Mouse (Mus musculus) embryonic facial prominence, embryonic 14.5 days (tissue): ENCODE results near the gene Serac1. TPM values are rescaled to one million over a fixed set of nuclear protein-coding genes. Genes with fewer than 3 reads are reported as not detected.

Experiments
- ATAC-seq: fragments of 200-750 bp; cut with Nextera tagmentation; 2 replicates; pipeline ENCODE4 v1.8.0; 2017; ENCODE audit warnings: low read depth, moderate number of reproducible peaks, moderate TSS enrichment
- DNase-seq: peaks from one replicate; pipeline ENCODE4 v3.0.0-alpha.2; 2015; ENCODE audit warnings: low spot score
- H3K27ac ChIP-seq: fragments of 300-500 bp; sonication (generic); replicated peaks from 2 replicates; pipeline ENCODE4 v1.5.1; 2014; ENCODE audit warnings: low read depth, mild to moderate bottlenecking, low read length, moderate library complexity
- H3K27me3 ChIP-seq: fragments of 300-500 bp; sonication (generic); replicated peaks from 2 replicates; pipeline ENCODE4 v1.6.1; 2014; ENCODE audit warnings: low read length; ENCODE audit not compliant: control insufficient read depth, insufficient read depth
- H3K36me3 ChIP-seq: fragments of 300-500 bp; sonication (generic); 2 replicates; pipeline ENCODE4 v1.6.1; 2014; ENCODE audit warnings: low read length, mixed read lengths; ENCODE audit not compliant: control insufficient read depth, insufficient read depth
- H3K4me1 ChIP-seq: fragments of 300-500 bp; sonication (generic); 2 replicates; pipeline ENCODE4 v1.6.1; 2014; ENCODE audit warnings: antibody characterized with exemption, low read length; ENCODE audit not compliant: control insufficient read depth, insufficient read depth
- H3K4me2 ChIP-seq: fragments of 300-500 bp; sonication (generic); 2 replicates; pipeline ENCODE4 v1.6.1; 2014; ENCODE audit warnings: low read depth, mild to moderate bottlenecking, low read length, moderate library complexity, mixed read lengths
- H3K4me3 ChIP-seq: fragments of 300-500 bp; sonication (generic); 2 replicates; pipeline ENCODE4 v1.5.1; 2014; ENCODE audit warnings: low read depth, mild to moderate bottlenecking, low read length
- H3K9ac ChIP-seq: fragments of 300-500 bp; sonication (generic); 2 replicates; pipeline ENCODE4 v1.6.1; 2014; ENCODE audit warnings: low read depth, mild to moderate bottlenecking, low read length, moderate library complexity, mixed read lengths
- H3K9me3 ChIP-seq: fragments of 300-500 bp; sonication (generic); 2 replicates; pipeline ENCODE4 v1.6.1; 2016; ENCODE audit warnings: low read length; ENCODE audit not compliant: control insufficient read depth
- WGBS: fragments of 180-500 bp; shearing (Covaris S2); extraction: QIAGEN DNeasy Blood & Tissue Kit; methylation state at CpG from one replicate; pipeline ENCODE4 v1.1.7; 2014; 5-methylcytosine and 5-hydroxymethylcytosine counted together
- polyA plus RNA-seq: library from polyadenylated mRNA; unstranded; fragments of >200 nt; fragmentation: Nextera tagmentation; extraction: Ambion mirVana; gene quantifications from 2 replicates; pipeline ENCODE4 v1.2.1, GENCODE M21; 2014

The Serac1 gene
- polyA plus RNA-seq, 1 experiment from 2014 or later = 5.8 TPM

- Histone ChIP-seq H3K9ac (no peak overlapping the region), H3K27me3 (no peaks in the 10 kb centered on the region), H3K4me1 (no peaks in the 10 kb centered on the region), H3K27ac (no peak overlapping the region), H3K9me3 (no peaks in the 10 kb centered on the region), H3K4me2 (no peak overlapping the region), H3K36me3 (0 out of 2 replicates have a peak, but pooled peaks cover under 1% of the 10 kb centered on the region), H3K4me3 (no peak overlapping the region)
- ATAC-seq (no peak), DNase-seq (no peak)
- whole genome bisulfite sequencing = 73% methylated on average over 4 of the region's 4 CpGs
Measured at GRCm38 (mm10) chr17:6018348-6018747, 61.2 kb downstream of the Serac1 start.

DNA sequence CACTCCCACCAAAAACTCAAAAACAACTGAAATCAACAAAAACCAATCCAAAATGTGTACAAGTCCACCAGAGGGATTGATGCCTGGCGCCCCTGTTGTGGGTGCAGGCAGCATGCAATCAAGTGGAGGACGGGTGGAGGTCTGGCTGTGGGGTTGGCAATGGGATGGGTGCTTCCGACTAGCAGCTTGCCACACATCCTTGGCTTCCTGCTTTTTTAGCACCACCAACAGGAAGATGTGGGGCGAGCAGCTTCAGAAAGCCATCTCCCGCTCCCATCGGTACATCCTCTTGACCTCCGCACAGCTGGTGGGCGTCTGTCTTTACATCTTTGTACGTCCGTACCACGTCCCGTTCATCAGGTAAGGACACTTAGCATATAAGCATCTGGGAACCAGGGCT is 62.3 kb downstream of the Serac1 start:
- Histone ChIP-seq H3K36me3 (no peaks in the 10 kb centered on the region), H3K4me3 (no peak overlapping the region), H3K4me2 (no peak overlapping the region), H3K9me3 (no peaks in the 10 kb centered on the region), H3K9ac (no peak overlapping the region), H3K4me1 (no peaks in the 10 kb centered on the region), H3K27ac (no peak overlapping the region), H3K27me3 (no peaks in the 10 kb centered on the region)
- DNase-seq (no peak), ATAC-seq (no peak)
- WGBS = 44% methylated on average over 11 of the region's 12 CpGs

DNA sequence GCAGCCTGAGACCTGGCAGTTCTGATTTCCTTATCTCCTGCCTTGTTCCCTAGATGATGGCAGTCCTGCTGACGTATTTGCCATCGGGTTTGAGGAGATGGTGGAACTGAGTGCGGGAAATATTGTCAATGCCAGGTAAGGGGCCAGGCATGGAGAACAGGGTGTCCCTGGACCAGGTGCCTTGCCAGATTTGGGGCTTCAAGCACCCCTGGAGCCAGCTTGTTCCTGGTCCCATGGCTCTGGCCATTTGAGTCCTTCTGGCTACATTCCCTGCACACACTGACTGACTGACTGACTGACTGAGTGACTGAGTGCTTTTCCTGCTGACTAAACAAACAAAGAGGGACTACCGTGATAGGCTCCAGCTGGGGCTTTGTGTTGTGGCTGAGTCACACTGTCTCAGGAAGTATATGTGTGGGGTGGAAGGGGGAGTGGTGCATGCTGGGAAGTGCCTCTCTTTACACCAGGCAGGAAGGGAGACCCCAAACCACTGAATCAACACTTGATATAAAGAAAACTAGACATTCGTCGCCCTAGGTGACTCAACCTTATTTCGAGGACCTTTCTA is 63.2 kb downstream of the Serac1 start:
- H3K9ac ChIP-seq = no peak overlapping the region
- no peaks in the 10 kb centered on the region for H3K36me3 ChIP-seq
- H3K27me3 ChIP-seq = no peaks in the 10 kb centered on the region
- H3K4me2 ChIP-seq = no peak overlapping the region
- no peak for ATAC-seq
- H3K4me1 ChIP-seq = no peaks in the 10 kb centered on the region
- no peak overlapping the region for H3K4me3 ChIP-seq
- H3K27ac ChIP-seq = no peak overlapping the region
- 75% methylated on average over 7 of the region's 7 CpGs for WGBS
- no peaks in the 10 kb centered on the region for H3K9me3 ChIP-seq
- DNase-seq = peak; percentile 49

DNA sequence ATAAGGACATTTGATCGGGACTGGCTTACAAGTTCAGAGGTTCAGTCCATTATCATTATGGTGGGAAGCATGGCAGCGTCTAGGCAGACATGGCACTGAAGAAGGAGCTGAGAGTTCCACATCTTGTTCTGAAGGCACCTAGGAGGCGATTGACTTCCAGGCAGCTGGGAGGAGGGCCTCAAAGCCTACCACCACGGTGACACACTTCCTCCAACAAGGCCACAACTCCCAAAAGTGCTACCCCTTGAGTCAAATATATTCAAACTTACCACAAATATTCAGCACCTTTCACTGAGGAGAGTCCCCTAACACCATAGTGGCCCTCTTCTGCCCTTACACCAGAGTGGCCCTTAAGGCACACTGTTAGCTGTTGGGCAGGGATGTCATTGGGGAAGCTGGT is 64.6 kb downstream of the Serac1 start:
- ATAC-seq (no peak), DNase-seq (no peak)
- H3K4me3 ChIP-seq = no peak overlapping the region
- no peaks in the 10 kb centered on the region for H3K4me1 ChIP-seq
- H3K9me3 ChIP-seq = no peaks in the 10 kb centered on the region
- 0 out of 2 replicates have a peak, but pooled peaks cover 5% of the 10 kb centered on the region for H3K36me3 ChIP-seq
- 84% methylated on average over 4 of the region's 4 CpGs for WGBS
- no peak overlapping the region for H3K27ac ChIP-seq
- no peaks in the 10 kb centered on the region for H3K27me3 ChIP-seq
- no peak overlapping the region for H3K4me2 ChIP-seq
- H3K9ac ChIP-seq = no peak overlapping the region

DNA sequence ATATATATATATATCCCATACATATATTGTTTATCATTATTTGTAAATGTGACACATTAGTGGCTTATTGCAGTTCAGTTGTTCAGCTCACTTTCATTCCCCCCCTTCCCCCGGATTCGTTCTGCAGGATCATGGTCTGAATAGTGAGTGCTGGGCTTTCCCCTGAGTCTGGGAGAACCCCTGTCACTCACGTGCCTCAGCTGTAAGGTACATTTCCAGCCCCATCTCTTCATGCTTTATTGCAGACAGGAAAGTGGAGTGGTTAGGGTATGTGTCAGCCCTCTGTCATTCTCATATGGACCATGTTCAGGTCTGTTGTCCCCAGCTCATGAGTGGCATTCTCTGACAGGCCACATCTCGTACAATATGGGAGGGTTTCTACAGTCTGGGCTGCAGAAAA is 66.5 kb downstream of the Serac1 start:
- Histone ChIP-seq H3K27ac (no peak overlapping the region), H3K36me3 (0 out of 2 replicates have a peak, but pooled peaks cover 5% of the 10 kb centered on the region), H3K4me1 (no peaks in the 10 kb centered on the region; the same call in 1 of the 2 replicates), H3K27me3 (no peaks in the 10 kb centered on the region), H3K9me3 (no peaks in the 10 kb centered on the region), H3K9ac (no peak overlapping the region), H3K4me2 (no peak overlapping the region), H3K4me3 (no peak overlapping the region)
- DNase-seq (no peak), ATAC-seq (no peak)
- 74% methylated on average over 4 of the region's 4 CpGs for WGBS

- ATAC-seq (no peak), DNase-seq (no peak)
- Histone ChIP-seq H3K9me3 (no peaks in the 10 kb centered on the region), H3K4me1 (peaks cover 18% of the 10 kb centered on the region), H3K4me3 (no peak overlapping the region), H3K36me3 (0 out of 2 replicates have a peak, but pooled peaks cover 5% of the 10 kb centered on the region), H3K27ac (no peak overlapping the region), H3K27me3 (no peaks in the 10 kb centered on the region), H3K9ac (no peak overlapping the region), H3K4me2 (no peak overlapping the region)
- WGBS = 89% methylated on average over 4 of the region's 4 CpGs
Measured at GRCm38 (mm10) chr17:6009606-6010005, 69.9 kb downstream of the Serac1 start.

DNA sequence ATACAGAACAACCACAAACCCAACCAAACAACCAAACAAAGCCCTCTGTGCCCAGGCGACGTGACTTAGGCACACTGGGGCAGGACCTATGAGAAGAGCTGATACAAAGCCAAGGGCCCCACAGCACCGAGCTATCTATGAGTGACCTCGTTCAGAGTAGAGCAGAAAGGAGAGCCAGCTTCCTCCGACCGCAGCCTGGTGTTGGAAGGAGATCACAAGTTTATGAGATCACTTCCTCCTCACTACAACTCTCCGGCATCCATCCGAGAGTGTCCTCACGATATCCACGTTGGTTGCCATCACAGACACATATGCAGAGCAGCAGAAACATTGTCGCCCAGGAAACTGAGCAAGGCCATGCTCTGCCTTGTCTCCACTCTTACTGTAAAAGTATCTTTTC is 71.0 kb downstream of the Serac1 start:
- H3K27ac ChIP-seq = no peak overlapping the region

GRCm38 (mm10) chr17:6007902-6008301 is 71.6 kb downstream of the Serac1 start:
- no peaks in the 10 kb centered on the region for H3K27me3 ChIP-seq
- no peak overlapping the region for H3K9ac ChIP-seq
- H3K36me3 ChIP-seq = 0 out of 2 replicates have a peak, but pooled peaks cover 5% of the 10 kb centered on the region
- no peaks in the 10 kb centered on the region for H3K9me3 ChIP-seq
- 79% methylated on average over 9 of the region's 9 CpGs for WGBS
- no peak overlapping the region for H3K4me3 ChIP-seq
- H3K4me1 ChIP-seq = peaks cover 18% of the 10 kb centered on the region
- ATAC-seq (no peak), DNase-seq (no peak)
- no peak overlapping the region for H3K4me2 ChIP-seq
- H3K27ac ChIP-seq = no peak overlapping the region

More for the DNA sequence above, 71.0 kb downstream of the Serac1 start:
- 80% methylated on average over 11 of the region's 11 CpGs for WGBS
- no peak overlapping the region for H3K4me3 ChIP-seq
- H3K4me1 ChIP-seq = peaks cover 18% of the 10 kb centered on the region
- no peaks in the 10 kb centered on the region for H3K9me3 ChIP-seq
- ATAC-seq (no peak), DNase-seq (no peak)
- H3K4me2 ChIP-seq = no peak overlapping the region
- no peak overlapping the region for H3K9ac ChIP-seq
- 0 out of 2 replicates have a peak, but pooled peaks cover 5% of the 10 kb centered on the region for H3K36me3 ChIP-seq
- H3K27me3 ChIP-seq = no peaks in the 10 kb centered on the region

GRCm38 (mm10) chr17:6007101-6007780 is 72.3 kb downstream of the Serac1 start:
- no peak overlapping the region for H3K9ac ChIP-seq
- H3K4me3 ChIP-seq = no peak overlapping the region
- H3K27me3 ChIP-seq = no peaks in the 10 kb centered on the region
- H3K27ac ChIP-seq = peak overlapping the region; percentile 28; the same call in 1 of the 2 replicates
- ATAC-seq = no peak
- H3K36me3 ChIP-seq = 0 out of 2 replicates have a peak, but pooled peaks cover 5% of the 10 kb centered on the region
- H3K4me2 ChIP-seq = no peak overlapping the region
- peaks cover 18% of the 10 kb centered on the region for H3K4me1 ChIP-seq
- H3K9me3 ChIP-seq = no peaks in the 10 kb centered on the region
- no peak for DNase-seq
- WGBS = 86% methylated on average over 5 of the region's 5 CpGs
